Mouse (Mus musculus) thymus, postnatal 25 days (tissue): ENCODE data around the gene Ccpg1.

ENCODE experiments used
- DNase-seq: peaks from one replicate; pipeline ENCODE4 v3.0.0; 2022

Gene Ccpg1

DNA sequence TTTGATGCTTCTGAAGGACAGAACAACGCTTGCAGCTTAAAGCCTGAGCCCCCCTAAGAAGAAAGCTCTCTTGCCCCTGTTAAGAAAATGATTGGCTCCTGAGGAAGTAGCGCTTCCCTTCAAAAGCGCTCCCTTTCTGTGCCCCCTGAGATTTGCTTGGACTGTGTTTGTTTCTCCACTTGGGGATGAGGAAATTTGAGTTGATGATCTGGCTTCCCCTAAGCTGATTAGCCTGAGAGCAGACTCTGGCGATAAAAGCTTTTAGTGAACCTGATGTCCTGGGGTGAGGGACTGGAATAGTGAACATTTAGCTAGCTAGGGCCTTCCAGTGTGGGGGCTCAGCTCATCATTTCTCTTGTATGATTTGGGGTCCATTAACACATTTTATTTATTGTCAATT is 63.7 kb downstream of the Ccpg1 start:
- no peak for DNase-seq

DNA sequence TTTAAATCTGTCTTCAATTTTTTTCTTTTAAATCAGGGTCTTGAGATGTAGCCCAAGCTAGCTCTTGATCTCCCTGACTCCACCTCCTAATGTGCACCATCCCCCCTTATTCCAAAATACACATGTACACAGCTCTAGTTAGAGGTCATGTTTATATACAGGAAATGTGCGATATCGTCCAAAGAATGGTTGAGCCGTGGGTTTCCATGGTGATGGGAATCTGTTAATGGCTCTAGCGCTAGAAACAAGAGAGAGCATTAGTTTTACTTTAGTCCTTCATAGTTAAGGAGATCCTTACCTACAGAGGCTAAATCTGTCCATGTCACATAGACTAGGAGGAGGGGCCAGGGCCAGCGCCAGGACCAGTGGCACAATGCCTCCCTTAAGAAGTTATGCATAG is 64.6 kb downstream of the Ccpg1 start:
- no peak for DNase-seq

DNA sequence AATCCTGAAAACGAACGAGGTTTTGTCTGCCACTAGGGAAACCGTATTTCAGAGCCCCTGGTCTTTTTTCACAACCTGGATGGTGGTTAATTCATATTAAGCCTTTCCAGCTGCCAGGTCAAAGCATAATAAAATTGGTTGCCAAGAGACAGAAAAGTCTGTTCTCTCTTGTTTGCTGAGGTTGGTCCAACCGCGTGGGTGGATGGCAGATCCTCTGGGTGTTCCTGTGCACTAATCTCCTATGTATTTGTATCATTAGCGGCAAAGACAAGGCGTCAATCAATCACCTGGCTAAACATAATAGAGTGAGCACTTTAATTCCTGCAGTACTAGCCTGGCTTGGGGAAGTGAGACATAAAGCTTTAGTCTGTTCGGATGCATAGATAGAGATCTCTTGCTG is 65.4 kb downstream of the Ccpg1 start:
- DNase-seq = no peak

DNA sequence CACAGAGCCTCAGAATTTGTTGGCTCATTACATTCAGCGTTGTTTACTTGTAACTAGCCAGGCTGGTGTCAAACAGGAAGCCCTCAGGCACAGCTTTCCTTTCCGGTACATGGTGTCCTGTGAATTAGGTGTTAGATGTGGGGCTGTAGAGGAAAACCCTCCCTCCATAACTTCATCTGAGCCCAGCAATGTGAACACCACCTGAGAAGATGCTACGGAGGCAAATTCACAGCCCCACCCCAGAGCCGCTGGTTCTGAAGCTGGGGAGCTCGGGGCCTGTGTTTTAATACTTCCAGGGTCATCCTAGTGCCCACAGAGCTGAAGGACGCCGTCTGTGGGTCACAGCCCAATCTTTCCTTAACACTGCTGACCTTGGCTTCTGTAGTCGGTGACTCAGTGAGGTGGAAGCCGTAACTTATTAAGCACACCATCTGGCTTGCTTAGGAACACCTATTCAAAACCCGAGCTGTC is 70.2 kb downstream of the Ccpg1 start:
- no peak for DNase-seq

DNA sequence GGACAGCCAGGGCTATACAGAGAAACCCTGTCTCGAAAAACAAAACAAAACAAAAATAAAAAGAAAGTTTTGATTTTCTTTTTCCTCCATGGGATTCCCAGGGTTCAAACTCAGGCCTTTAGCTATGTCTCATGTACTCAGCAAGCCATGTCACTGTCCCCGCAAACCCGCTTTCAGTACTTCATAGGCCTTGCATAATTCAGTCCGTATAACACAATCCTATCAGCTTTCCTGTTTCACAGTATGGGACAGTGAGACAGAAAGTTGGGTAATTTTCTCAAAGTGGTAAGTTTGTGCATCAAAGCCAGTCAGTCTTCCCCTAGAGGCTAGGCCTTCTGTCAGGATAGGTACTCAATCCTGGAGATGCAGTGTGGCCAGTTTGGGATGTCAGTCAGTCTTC is 74.0 kb downstream of the Ccpg1 start:
- DNase-seq = no peak

DNA sequence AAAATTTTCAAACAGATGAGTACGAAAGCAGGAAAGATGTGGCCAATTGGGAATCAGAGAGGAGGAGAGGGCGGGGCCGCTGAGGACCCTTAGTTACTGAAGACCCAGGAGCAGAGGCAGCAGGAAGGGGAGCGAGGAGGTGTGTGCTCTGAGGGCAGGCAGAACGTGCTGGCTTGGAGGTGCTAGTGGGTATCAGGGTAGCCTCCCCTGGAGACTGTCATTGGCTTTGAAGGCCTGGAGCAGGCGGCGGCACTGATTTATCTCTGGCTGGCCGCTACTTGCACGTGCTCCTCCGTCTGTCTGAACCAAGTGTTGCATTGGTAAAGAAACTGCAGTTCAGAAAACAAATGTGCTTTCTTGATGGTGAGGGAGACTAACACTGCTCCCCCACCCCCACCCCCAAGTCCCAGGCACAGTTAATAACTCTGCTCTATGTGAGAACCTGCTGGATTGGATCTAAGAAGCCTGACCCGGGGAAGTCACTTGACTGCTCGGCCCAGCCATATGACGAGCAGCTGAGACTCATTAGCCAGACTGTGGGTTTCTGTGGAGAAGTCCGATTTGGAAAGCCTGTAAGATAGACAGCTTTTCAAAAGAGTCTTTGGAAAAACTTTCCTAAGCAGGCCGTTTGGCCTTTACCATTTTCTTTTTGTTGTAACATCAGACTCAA is 78.5 kb downstream of the Ccpg1 start:
- DNase-seq = no peak
